Mouse (Mus musculus) brain, embryonic 14.5 days (tissue): ENCODE data around the gene Gm9913.

Experiments
- CTCF ChIP-seq: fragments of 200-500 bp; IDR thresholded peaks from 2 replicates; pipeline ENCODE4 v1.5.1; 2012; ENCODE audit warnings: inconsistent platforms, mild to moderate bottlenecking, moderate library complexity, borderline replicate concordance; ENCODE audit not compliant: insufficient read depth, insufficient read length; ENCODE audit errors: extremely low read depth
- POLR2A ChIP-seq: fragments of 200-500 bp; IDR thresholded peaks from 2 replicates; pipeline ENCODE4 v1.6.1; 2012; ENCODE audit warnings: mild to moderate bottlenecking, inconsistent platforms, borderline replicate concordance; ENCODE audit not compliant: poor library complexity, insufficient read depth, insufficient read length, severe bottlenecking; ENCODE audit errors: extremely low read depth

DNA sequence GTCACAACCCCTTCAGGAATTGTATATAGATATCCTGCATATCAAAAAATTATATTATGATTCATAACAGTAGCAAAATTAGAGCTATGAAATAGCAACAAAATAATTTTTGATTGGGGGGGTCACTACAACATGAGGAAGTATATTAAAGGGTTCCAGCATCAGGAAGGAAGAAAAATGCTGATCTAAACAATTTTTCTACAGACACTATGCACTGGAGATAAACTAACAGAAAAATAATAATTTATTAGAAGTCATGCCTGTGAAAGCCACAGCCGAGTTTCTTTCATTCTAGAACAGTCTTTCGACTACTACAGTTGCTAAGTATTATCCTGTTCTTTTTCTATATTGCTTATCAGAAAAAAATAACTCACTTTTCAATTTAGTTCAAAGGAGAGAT lies 20.6 kb downstream of the Gm9913 start:
- TF ChIP-seq CTCF (no peak), POLR2A (no peak)
